Mouse (Mus musculus) granulocyte monocyte progenitor cell, adult 5-6 weeks (primary cell): Measurements from ENCODE around the gene Rnf152. TPM values are rescaled to one million over a fixed set of nuclear protein-coding genes. Genes with fewer than 3 reads are reported as not detected.
A peak's percentile ranks its signal among the peaks of the same experiment; 100 is the strongest.

Experiments used
- ATAC-seq: replicated peaks from 2 replicates; pipeline ENCODE4 v1.8.0; 2016; ENCODE audit warnings: mild to moderate bottlenecking, moderate TSS enrichment, inconsistent platforms; ENCODE audit not compliant: poor library complexity, severe bottlenecking
- total RNA-seq, 2 experiments: library from RNA; stranded (forward) in 1 of 2; stranded (reverse) in 1 of 2; fragments of 200-712, 200-1000 nt in 1 of 2; fragments of >200 nt in 1 of 2; fragmentation: Nextera tagmentation in 1 of 2; gene quantifications; 2 replicates each; pipeline ENCODE4 v1.2.3; 2014 to 2017

Rnf152 gene
- total RNA-seq, 2 experiments from 2014 or later = not detected

- no peak for ATAC-seq
Measured at GRCm38 (mm10) chr1:105314010-105314800, 42.3 kb downstream of the Rnf152 start.

GRCm38 (mm10) chr1:105312601-105312901, 44.0 kb downstream of the Rnf152 start:
- ATAC-seq = no peak

DNA sequence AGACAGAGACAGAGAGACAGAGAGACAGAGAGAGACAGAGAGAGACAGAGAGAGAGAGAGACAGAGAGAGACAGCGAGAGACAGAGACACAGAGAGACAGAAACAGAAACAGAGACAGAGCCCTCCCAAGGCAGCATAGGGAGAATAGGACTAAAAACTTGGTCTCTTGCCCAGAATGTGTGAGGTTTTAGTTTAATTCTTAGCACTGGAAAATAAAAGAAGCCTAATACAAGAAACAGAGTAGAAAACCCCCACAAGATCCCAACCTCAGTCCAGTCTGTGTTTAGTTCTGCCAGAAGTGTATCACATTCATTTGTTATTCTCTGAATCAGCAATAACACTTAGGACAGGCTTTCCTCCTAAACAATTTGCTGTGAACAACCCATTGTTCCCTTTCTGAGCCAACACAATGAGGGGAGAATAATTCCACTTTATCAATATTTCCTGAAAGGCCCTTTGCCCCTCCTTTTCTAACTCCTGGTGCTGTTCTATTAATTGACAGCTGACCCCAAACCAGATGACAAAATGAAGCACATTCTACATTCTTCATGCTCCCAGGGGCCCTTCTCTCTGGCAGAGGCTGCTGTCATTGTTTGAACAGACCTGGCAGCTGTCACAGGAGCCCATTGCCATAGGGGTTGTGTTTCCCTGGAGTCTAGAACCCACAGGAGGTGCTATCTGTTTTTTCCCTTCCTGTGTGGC, 44.5 kb downstream of the Rnf152 start:
- ATAC-seq = no peak

- ATAC-seq = no peak
Measured at GRCm38 (mm10) chr1:105302164-105302563, 54.3 kb downstream of the Rnf152 start.

DNA sequence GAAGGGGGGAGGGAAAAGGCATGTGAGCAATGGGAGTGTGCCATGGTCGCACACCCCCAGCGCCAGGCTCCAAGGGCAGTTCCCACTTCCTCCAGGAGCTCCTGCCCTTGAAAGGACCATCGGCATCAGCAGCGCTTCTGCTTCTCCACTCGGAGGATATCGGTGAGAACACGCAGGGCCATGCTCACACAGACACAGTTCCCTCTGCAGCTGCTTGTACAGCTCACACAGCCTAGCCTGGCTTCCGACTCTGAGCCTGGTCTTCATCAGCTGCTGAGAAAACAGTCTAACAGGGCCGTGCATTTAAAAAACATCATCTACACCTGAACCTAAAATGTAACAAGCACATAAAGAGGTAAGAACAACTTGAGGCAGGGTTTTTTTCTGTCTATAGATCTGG, 54.7 kb downstream of the Rnf152 start:
- no peak for ATAC-seq

GRCm38 (mm10) chr1:105291859-105292258, 64.7 kb downstream of the Rnf152 start:
- ATAC-seq = no peak

DNA sequence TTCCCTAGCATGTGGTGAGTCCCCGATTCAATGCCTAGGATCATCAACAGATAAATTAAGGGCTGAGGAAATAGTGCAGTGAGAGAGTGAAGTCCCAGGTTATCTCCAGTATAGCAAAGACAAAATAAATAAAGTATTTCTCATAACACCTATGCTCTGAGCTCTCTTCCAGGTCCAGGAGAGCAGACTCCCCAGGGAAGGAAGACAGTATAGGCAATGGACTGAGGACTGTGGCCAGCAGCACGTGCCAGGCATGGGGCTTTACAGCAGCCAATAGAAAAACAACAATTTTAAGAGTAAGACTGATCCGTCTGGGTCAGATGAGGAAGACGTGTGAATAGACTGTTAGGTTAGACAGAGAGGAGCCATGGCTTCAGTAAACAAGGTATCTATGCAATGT, 69.0 kb downstream of the Rnf152 start:
- no peak for ATAC-seq

- ATAC-seq = no peak
Measured at GRCm38 (mm10) chr1:105286906-105287305, 69.6 kb downstream of the Rnf152 start.

GRCm38 (mm10) chr1:105285001-105285400, 71.5 kb downstream of the Rnf152 start:
- peak; percentile 87 for ATAC-seq

GRCm38 (mm10) chr1:105284116-105284515, 72.4 kb downstream of the Rnf152 start:
- peak; percentile 49 for ATAC-seq

GRCm38 (mm10) chr1:105281277-105281676, 75.2 kb downstream of the Rnf152 start:
- ATAC-seq = no peak

DNA sequence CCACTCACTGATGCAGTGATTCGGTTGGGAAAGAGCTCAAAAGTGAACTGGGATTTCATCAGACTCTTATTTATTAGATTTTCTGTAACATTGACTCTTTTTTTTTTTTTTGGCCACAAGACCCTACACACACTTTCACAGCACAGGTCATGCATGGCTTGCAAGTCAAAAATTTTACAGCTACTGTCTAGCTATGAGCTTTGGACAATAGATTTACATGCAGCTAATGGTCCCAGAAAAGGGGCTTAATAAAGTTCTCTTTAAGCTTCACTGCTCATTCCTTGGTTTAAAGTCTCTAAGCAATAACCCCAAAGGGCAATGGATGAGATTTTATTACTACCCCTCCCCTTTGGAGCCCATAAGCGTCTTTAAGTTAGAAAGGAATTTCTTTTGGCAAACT, 76.3 kb downstream of the Rnf152 start:
- ATAC-seq = no peak

DNA sequence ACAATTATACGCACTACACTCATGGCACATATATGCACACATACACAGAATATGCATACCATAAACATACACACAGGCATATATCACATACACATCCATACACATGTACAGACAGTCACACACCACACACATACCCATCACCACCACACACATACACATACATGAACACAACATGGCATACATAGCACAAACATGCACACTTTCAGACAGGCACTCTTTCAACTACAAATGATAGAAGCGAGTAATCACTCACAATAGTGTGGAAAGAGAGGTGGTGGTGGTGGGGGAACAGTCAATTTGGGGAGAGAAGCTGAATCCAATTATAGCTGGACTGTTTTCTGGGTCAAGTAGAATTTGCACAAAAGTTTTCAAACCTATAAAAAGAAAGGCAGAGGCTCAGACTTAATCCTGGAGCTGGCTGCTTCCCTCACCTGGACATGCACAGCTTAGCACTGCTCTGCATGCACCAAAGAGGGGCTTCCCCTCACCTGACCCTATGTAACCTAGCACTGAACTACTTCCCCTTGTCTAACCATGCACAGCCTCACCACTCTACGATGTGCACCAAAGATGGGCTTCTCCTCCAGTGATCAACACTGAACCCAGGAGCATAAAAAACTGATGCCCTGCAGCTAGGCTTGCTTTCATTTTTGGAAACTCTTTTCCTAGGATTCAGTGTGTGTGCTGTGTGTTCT, 81.9 kb downstream of the Rnf152 start:
- ATAC-seq = no peak

- no peak for ATAC-seq
Measured at GRCm38 (mm10) chr1:105271104-105271503, 85.4 kb downstream of the Rnf152 start.

DNA sequence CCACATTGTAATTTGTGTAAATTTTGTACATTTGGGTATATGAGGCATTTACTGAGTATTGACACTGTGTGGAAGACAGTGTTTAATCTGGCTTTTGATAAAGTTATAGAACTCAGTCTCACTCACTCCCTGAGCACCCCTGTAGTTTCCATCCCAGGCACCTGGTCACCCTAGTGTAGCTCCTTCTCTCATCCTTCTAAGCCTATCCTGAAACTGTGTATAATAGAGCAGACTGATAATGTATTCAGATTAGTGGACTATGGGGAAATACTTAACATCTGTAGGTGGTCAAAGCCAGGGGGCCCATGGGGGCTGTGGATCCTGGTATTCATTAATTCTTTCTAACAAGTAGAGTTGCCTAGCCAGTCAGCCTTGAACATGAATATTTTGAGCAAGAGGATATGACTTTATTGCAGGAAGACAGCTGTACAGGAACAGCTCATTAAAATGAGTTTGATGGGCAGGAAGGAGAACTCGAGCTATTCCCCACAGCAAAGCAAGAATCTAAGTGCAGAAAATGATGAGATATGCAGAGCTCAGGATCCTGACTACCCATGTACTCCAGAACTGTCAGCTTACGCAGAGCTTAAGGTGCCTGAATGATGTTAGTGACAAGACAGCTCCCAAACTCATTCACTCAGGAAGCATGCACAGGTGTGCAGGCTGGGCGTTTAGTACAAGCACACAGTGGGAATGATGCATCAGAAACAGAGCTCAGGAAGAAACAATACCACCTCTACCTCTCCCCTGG, 93.1 kb downstream of the Rnf152 start:
- ATAC-seq = no peak

DNA sequence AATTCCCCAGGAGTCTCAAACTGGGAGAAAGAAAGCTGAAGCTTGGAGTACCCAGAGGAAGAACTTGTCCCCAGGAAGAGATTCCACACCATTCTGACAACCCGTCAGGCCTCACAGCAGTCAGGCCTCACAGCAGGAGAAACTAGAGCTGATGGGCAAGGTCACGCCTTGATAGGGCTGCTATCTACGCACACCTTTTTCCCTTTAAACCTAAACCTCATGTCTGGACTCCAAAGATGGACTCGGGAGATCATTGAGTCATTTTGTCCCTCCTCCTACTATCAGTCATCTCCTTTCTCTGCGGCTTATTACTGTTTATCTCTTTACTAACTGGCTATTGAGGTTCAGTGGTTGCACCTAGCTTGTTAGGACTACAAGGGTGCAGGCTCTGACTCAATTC, 96.3 kb downstream of the Rnf152 start:
- no peak for ATAC-seq

- peak; percentile 94 for ATAC-seq
Measured at GRCm38 (mm10) chr1:105257199-105257598, 99.3 kb downstream of the Rnf152 start.

- no peak for ATAC-seq
Measured at GRCm38 (mm10) chr1:105249190-105249589, 107.3 kb downstream of the Rnf152 start.

DNA sequence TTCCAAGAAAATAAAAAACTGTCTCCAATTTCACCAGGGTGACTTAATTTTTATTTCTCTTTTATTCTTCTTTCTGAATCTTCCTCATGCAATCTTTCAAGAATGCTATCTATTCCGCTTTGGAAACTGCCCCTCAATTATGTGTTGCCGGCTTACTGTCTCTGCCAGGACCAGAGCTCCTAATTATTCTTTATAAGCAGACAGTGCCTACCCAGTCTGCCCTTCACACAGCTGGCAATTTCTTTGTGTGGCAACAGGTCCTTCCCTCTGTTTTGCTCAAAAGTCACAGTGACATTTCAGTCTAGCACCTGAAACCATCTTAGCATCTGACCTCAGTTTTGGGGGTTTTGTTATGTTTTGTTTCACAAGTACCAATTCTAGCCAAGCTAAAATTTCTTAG, 109.9 kb downstream of the Rnf152 start:
- no peak for ATAC-seq

GRCm38 (mm10) chr1:105246075-105246574, 110.4 kb downstream of the Rnf152 start:
- ATAC-seq = no peak
